Mouse (Mus musculus) limb, embryonic 13.5 days (tissue): Measurements from ENCODE around the gene Esp23. TPM values are rescaled to one million over a fixed set of nuclear protein-coding genes. Genes with fewer than 3 reads are reported as not detected.
"Not testable (repeated sequence)": the region's sequence is repeated elsewhere in the genome, so short reads cannot be mapped to it uniquely, and the experiment has no call there.

ENCODE experiments used
- ATAC-seq: fragments of 200-750 bp; cut with Nextera tagmentation; 2 replicates; pipeline ENCODE4 v1.8.0; 2017; ENCODE audit warnings: low read depth, moderate number of reproducible peaks, moderate TSS enrichment; ENCODE audit not compliant: low FRiP score
- H3K27ac ChIP-seq: fragments of 300-500 bp; sonication (generic); 2 replicates; pipeline ENCODE4 v1.5.1; 2015; ENCODE audit warnings: inconsistent platforms, mild to moderate bottlenecking, moderate library complexity
- H3K27me3 ChIP-seq: fragments of 300-500 bp; sonication (generic); 2 replicates; pipeline ENCODE4 v1.6.1; 2015; ENCODE audit warnings: mild to moderate bottlenecking, inconsistent platforms
- H3K36me3 ChIP-seq: fragments of 300-500 bp; sonication (generic); 2 replicates; pipeline ENCODE4 v1.6.1; 2015; ENCODE audit warnings: inconsistent platforms, mild to moderate bottlenecking, moderate library complexity
- H3K4me1 ChIP-seq: fragments of 300-500 bp; sonication (generic); 2 replicates; pipeline ENCODE4 v1.6.1; 2015; ENCODE audit warnings: inconsistent platforms
- H3K4me2 ChIP-seq: fragments of 300-500 bp; sonication (generic); replicated peaks from 2 replicates; pipeline ENCODE4 v1.6.1; 2015; ENCODE audit warnings: inconsistent platforms, mild to moderate bottlenecking, moderate library complexity
- H3K4me3 ChIP-seq: fragments of 300-500 bp; sonication (generic); 2 replicates; pipeline ENCODE4 v1.5.1; 2015; ENCODE audit warnings: moderate library complexity, mild to moderate bottlenecking, inconsistent platforms
- H3K9ac ChIP-seq: fragments of 300-500 bp; sonication (generic); 2 replicates; pipeline ENCODE4 v1.6.1; 2015; ENCODE audit warnings: mild to moderate bottlenecking, inconsistent platforms
- H3K9me3 ChIP-seq: fragments of 300-500 bp; sonication (generic); 2 replicates; pipeline ENCODE4 v1.6.1; 2016; ENCODE audit warnings: inconsistent platforms
- WGBS: fragments of 180-500 bp; shearing (Covaris S2); methylation state at CpG from one replicate; pipeline ENCODE4 v1.1.7; 2015; 5-methylcytosine and 5-hydroxymethylcytosine counted together
- polyA plus RNA-seq: library from polyadenylated mRNA; unstranded; fragments of >200 nt; fragmentation: Nextera tagmentation; extraction: Ambion mirVana; gene quantifications from 2 replicates; pipeline ENCODE4 v1.2.1, GENCODE M21; 2015

Gene Esp23
- polyA plus RNA-seq: not detected in 2 replicates

- ATAC-seq: no peak
- Histone ChIP-seq H3K27ac (no peak within 1 kb of the TSS), H3K9ac (no peak within 1 kb of the TSS), H3K36me3 (no peaks in the 10 kb centered on the region), H3K4me2 (no peak within 1 kb of the TSS), H3K9me3 (peaks cover 5% of the 10 kb centered on the region; the same call in 1 of the 2 replicates), H3K4me1 (no peaks in the 10 kb centered on the region), H3K4me3 (no peak within 1 kb of the TSS), H3K27me3 (no peaks in the 10 kb centered on the region)
- 38% methylated on average over 1 of the region's 1 CpGs for WGBS
Measured at GRCm38 (mm10) chr17:39076937-39077336, at the start of gene Esp23. Gene Esp23 (minus strand): TSS chr17:39077037.

GRCm38 (mm10) chr17:39107126-39107525, 30.3 kb upstream of the Esp23 start:
- H3K36me3 ChIP-seq, H3K27me3 ChIP-seq, H3K27ac ChIP-seq, H3K4me2 ChIP-seq, ATAC-seq, H3K4me3 ChIP-seq, H3K9ac ChIP-seq, H3K4me1 ChIP-seq: not testable (repeated sequence)
- WGBS: 74% methylated on average over 11 of the region's 11 CpGs
- peaks cover 39% of the 10 kb centered on the region for H3K9me3 ChIP-seq

DNA sequence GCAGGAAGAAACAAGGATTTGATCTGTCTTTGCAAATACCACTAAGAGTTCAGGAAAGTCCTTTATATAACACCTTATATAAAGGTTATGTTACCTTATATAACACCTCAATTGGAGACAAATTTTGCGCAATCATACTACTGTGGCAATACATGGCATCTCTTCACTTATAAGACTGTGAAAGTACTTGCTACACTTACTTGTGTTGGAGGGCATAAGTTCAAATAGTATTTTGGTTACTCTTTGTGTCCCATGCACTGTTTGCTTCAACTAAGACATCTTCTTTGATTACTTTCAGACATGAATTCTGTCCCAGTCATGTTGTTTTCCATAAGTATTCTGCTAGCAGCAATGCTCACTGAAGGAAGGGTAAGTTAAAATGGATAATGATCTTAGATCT, 18.2 kb upstream of the Esp23 start, which contains the start of gene Esp22:
Esp22 (plus strand) TSS at position 301 of the 400 bp plus-strand sequence.
- no peak within 1 kb of the TSS for H3K9ac ChIP-seq
- no peaks in the 10 kb centered on the region for H3K27me3 ChIP-seq
- H3K36me3 ChIP-seq: no peaks in the 10 kb centered on the region
- H3K4me1 ChIP-seq: no peaks in the 10 kb centered on the region
- ATAC-seq: no peak
- H3K9me3 ChIP-seq: peaks cover 5% of the 10 kb centered on the region; the same call in 1 of the 2 replicates
- no peak within 1 kb of the TSS for H3K4me3 ChIP-seq
- no peak within 1 kb of the TSS for H3K27ac ChIP-seq
- H3K4me2 ChIP-seq: no peak within 1 kb of the TSS
- 92% methylated on average over 1 of the region's 1 CpGs for WGBS

- H3K27ac ChIP-seq: no peak overlapping the region
- H3K4me1 ChIP-seq: no peaks in the 10 kb centered on the region
- no peaks in the 10 kb centered on the region for H3K36me3 ChIP-seq
- no peaks in the 10 kb centered on the region for H3K27me3 ChIP-seq
- peaks cover 26% of the 10 kb centered on the region for H3K9me3 ChIP-seq
- H3K4me2 ChIP-seq: no peak overlapping the region
- no peak for ATAC-seq
- H3K9ac ChIP-seq: no peak overlapping the region
- H3K4me3 ChIP-seq: no peak overlapping the region
Measured at GRCm38 (mm10) chr17:39063641-39064040, 13.2 kb downstream of the Esp23 start.

DNA sequence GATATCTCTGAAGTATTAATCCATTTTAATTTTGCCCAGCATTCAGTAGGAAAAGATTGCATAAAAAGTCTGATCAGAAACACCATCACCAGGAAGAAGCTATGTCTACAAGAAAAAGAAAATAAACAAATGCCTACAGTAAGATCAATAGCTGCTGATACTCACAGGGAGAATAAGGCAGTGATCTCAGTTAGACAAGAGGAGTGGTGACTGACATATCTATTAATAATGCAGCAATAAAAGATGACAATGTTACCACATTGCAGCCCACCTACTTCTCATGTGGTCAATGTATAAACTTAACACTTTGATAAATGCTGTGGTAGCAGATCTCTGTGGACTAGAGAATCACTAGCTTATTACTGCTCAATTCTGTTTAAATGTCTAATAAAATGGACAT, 33.6 kb downstream of the Esp23 start, which contains the start of gene Gm21903:
Gm21903 (minus strand) TSS at position 101 of the 400 bp plus-strand sequence.
- Histone ChIP-seq H3K9ac (no peak within 1 kb of the TSS), H3K4me2 (no peak within 1 kb of the TSS), H3K36me3 (no peaks in the 10 kb centered on the region), H3K4me3 (no peak within 1 kb of the TSS), H3K4me1 (no peaks in the 10 kb centered on the region), H3K27me3 (no peaks in the 10 kb centered on the region), H3K9me3 (peaks cover 6% of the 10 kb centered on the region), H3K27ac (no peak within 1 kb of the TSS)
- no peak for ATAC-seq

DNA sequence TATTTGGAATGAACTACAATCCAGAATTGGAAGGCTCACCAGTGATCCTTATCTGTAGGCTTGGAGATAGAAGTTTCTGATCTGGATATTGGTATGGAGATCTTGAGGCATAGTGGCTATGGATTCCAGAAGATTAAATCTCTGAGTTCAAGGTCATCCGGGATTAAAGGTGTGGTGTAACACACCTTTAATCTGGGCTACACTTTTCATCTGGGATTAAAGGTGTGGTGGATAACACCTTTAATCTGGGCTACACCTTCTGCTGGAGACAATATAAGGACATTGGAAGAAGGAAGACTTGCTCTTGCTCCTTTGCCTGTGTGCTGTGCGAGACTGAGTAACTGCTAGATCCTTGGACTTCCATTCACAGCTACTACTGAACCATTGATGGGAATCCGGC, 40.4 kb downstream of the Esp23 start, which contains the start of gene Esp24:
Esp24 (plus strand) TSS at position 301 of the 400 bp plus-strand sequence.
- ATAC-seq, H3K4me3 ChIP-seq, H3K9me3 ChIP-seq, H3K4me2 ChIP-seq, H3K4me1 ChIP-seq, H3K9ac ChIP-seq, H3K36me3 ChIP-seq, H3K27ac ChIP-seq, H3K27me3 ChIP-seq: not testable (repeated sequence)
- 90% methylated on average over 3 of the region's 3 CpGs for WGBS

Other genes with a start within 250 kb of the Esp23 start
- gene Esp24, start 40.3 kb downstream of the Esp23 start, polyA plus RNA-seq: not detected in 2 replicates
- gene Gm21903, start 33.7 kb downstream of the Esp23 start, polyA plus RNA-seq: not detected in 2 replicates
- not detected in 2 replicates for gene Esp22, start 18.3 kb upstream of the Esp23 start, polyA plus RNA-seq